Mouse (Mus musculus) left cerebral cortex, postnatal 14 days (tissue): ENCODE results near the gene Tceal5. TPM values are rescaled to one million over a fixed set of nuclear protein-coding genes. Genes with fewer than 3 reads are reported as not detected.

ENCODE experiments used
- DNase-seq, 2 experiments: peaks; one replicate each; pipeline ENCODE4 v3.0.0; 2021 to 2022; ENCODE audit warnings: low spot score in 2 of 2, mixed read lengths in 1 of 2
- intact Hi-C: fragments of 180-260 bp; cut with DNase I; formaldehyde crosslinking; loops from one replicate; pipeline ENCODE4 v1.15.1; 2025
- microRNA-seq, 2 experiments: library from miRNA; unstranded; fragments of <30 nt; microRNA quantifications; one replicate each; pipeline ENCODE4 v1.2.0; 2022
- total RNA-seq, 2 experiments: library from RNA; stranded (reverse); gene quantifications; 2 replicates each; pipeline ENCODE4 v1.2.3; 2021

The Tceal5 gene
- total RNA-seq, 2 experiments from 2014 or later: 119 to 143 TPM

DNA sequence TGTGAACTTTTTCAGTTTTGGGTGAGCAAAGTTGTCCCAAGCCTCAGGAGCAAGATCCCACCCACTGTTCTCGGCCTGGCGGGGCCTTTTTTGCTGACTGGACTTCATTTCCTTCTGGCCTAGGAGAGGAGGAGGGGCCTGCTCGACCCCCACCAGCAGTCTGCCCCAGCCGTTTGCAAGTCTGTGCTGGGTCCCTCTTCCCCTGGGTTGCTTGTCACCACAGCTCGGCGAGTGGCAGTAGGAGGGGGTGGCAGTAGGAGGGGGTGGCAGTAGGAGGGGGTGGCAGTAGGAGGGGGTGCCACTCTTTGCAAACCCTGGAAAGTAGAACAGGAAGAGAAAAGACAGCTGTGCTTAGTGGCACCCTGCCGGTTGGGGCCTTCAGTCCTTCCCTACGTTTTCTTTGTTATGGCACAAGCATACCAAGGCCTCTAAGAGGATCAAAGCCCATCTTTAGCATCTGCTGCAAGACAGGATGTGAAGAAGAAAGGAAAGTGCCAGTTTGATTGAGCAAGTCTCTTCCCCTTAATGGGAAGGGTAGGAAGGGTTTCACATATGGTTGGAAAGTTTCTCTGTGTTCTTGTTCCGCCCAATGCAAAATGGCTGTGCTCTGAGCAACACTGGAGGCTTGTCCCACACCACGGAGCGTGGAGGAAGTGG, 22.7 kb downstream of the Tceal5 start:
- intact Hi-C loops: no loop called here
- no peak for DNase-seq

DNA sequence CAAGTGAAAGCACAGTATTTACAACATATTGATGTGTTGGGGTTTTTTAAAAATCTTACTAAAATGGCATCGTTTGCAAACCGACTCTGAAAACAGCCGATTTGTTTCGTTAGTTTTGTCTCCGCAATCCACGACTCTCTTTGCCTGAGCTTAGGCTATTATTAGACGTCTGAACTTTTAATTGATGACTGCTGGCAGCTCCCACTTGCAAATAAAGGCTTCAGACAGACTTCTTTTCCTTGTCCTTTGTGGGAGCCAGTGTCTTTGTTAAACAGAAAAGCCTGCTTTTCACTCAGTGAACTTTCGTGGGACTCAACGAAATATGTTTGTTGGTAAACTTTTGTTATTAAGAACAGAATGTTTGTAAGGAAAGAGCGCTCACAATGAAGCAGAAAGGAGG, 30.9 kb downstream of the Tceal5 start:
- intact Hi-C loops: no loop called here
- DNase-seq: no peak

DNA sequence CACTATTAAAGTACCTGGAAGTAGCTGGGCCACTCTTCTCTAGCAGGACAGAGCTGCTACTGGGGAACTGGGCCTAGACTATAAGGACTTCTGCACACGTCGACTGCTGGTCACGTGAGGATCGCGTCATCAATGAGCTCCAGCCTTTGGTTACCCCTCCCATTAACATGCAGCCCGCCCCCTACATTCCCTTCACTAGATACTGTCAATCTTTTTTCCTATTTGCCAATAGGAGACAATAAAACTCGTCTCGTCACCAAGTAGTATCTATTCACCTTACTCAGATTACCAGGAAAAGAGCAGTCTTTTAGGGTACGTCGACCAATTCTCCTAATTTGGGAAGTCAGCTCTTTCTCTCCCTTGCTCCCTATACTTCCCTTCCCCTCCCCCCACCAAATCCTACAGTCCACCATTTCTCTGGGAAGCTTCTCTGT, 31.5 kb downstream of the Tceal5 start, which contains the start of gene Tceal8:
Tceal8 (minus strand) TSS at position 225 of the 434 bp plus-strand sequence.
- intact Hi-C loops: no loop called here
- DNase-seq: peak; percentile 71 to 89

DNA sequence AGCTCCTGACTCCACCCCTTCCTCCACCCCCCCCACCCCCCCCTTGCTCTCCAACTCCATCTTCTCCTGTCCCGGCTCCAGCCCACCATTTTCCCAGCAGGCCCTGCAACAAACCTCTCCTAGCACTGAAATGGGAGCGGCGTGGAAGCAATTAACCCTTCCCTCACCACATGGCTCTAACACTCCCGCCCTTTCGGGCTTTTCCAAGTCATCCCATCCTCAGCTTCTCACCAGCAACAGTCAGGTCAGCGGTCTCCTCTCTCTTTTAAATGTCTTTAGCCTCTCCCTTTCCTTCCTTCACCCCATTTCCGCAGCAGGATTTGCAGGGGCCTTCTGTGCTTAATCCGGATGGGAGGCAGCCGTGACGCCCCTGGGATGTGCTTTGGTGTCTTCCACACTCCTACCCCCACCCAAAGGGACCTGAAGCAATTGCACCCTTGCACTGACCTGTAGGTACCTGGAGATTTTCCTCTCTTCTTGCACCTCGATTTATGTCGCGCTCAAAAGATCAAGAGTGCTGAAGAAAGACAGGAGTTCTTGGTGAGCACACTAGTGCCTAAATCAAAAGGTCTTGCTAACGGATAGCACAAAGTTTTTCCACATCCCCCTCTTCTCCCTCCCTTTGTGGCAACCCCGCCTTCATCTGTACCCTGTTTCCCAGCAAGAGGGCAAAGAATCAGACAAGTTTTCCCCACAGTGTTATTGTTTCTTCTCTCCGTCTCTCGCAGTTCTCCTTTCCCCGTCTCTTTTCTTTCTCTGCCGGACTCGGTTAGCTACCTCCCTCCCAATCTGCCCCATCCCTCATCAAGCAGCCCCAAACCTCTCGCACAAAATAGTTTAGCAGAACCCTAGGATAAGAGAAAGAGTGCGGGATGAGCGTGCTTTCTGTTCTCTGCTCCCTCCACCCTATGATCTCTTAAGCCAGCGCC, 32.2 kb downstream of the Tceal5 start:
- intact Hi-C loops: no loop called here
- peak; percentile 58 to 61 for DNase-seq

DNA sequence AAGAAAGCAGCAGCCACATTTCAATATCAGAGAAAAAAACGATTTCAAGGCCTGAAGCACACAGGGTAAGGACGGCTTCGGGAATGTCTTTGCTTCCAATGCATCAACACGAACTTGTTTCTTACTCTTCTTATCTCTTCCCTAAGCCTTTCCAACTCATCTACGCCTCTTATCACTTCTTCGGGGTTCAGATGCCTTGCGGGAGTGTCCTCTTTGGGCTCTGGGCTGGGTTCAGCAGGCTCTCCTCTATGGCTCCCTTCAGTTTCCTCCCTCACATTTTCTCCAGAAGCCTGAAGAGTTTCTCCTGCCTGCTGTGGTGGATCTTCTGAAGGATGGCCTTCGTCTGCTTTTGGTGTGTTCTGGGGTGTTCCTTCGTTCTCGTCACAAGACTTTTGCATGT, 33.1 kb downstream of the Tceal5 start:
- intact Hi-C loops: no loop called here
- no peak for DNase-seq

Small RNA genes lying within 50 kb of the gene (microRNA-seq; reads per million reads assigned to microRNA genes)
- gene Mir6383: 0 reads per million in 2 experiments

Other genes with a start within 250 kb of the Tceal5 start
- gene Arxes2, start 210.1 kb downstream of the Tceal5 start, total RNA-seq: 10 to 100 TPM; 77.8 to 96.9 TPM
- gene Arxes1, start 170.5 kb downstream of the Tceal5 start, total RNA-seq: 10 to 100 TPM; 57.2 to 59.4 TPM
- 100 to 1,000 TPM; 410 to 431 TPM for gene Bex2, start 135.6 kb downstream of the Tceal5 start, total RNA-seq
- gene Nxf3, start 118.6 kb downstream of the Tceal5 start, total RNA-seq: not detected
- 10 to 100 TPM; 19.9 to 29.8 TPM for gene Bex4, start 64.9 kb downstream of the Tceal5 start, total RNA-seq
- gene Tceal8, start 31.5 kb downstream of the Tceal5 start, total RNA-seq: 10 to 100 TPM; 36.8 to 42.7 TPM
- 1 to 10 TPM; 3.6 to 5.8 TPM for gene Tceal7, start 10.9 kb upstream of the Tceal5 start, total RNA-seq
- 100 to 1,000 TPM in 1 of 2 experiments, 10 to 100 TPM in 1; 95.2 to 113 TPM for gene Bex1, start 11.6 kb upstream of the Tceal5 start, total RNA-seq
- gene Tceal9, start 41.2 kb upstream of the Tceal5 start, total RNA-seq: 100 to 1,000 TPM in 1 of 2 experiments, 10 to 100 TPM in 1; 96.6 to 110 TPM
- gene Bex3, start 66.4 kb upstream of the Tceal5 start, total RNA-seq: 100 to 1,000 TPM; 373 to 380 TPM